Mouse (Mus musculus): ENCODE results near the gene Uts2r. TPM values are rescaled to one million over a fixed set of nuclear protein-coding genes. Genes with fewer than 3 reads are reported as not detected.
A peak's percentile ranks its signal among the peaks of the same experiment; 100 is the strongest.

Uts2r gene
- total RNA-seq (2015; ENCODE audit: low replicate concordance), result not detected in 2 replicates
- total RNA-seq (2017; ENCODE audit: low replicate concordance), result not detected in 2 replicates

GRCm38 (mm10) chr11:121159971-121160370 is at the start of gene Uts2r:
Gene Uts2r (plus strand): TSS chr11:121160271.
- ATAC-seq (replicated peaks; ENCODE audit: low FRiP score, poor library complexity, severe bottlenecking), result no peak

- no peak for ATAC-seq (replicated peaks; ENCODE audit: low FRiP score, poor library complexity, severe bottlenecking)
Measured at GRCm38 (mm10) chr11:121111051-121111450, 49.0 kb upstream of the Uts2r start.

DNA sequence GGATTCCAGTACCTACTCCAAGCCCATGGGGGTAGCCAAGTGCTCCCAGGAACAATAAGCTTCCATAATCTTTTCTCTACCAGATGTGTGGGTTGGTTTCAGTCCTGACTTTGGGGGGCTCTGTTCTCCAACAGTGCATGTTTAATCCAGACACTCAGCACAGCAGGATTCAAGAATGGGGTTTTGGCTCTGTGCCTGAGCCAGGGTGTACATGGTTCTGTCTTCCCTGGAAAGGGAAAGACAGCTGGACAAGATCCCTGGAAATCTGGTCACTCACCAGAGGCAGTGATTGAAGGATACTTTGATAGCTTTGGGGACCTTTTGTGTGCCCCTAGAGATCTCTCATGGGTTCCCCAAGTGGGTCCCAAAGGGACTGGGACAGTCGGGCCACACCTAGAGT is 48.5 kb upstream of the Uts2r start:
- ATAC-seq (replicated peaks; ENCODE audit: low FRiP score, poor library complexity, severe bottlenecking), result no peak

DNA sequence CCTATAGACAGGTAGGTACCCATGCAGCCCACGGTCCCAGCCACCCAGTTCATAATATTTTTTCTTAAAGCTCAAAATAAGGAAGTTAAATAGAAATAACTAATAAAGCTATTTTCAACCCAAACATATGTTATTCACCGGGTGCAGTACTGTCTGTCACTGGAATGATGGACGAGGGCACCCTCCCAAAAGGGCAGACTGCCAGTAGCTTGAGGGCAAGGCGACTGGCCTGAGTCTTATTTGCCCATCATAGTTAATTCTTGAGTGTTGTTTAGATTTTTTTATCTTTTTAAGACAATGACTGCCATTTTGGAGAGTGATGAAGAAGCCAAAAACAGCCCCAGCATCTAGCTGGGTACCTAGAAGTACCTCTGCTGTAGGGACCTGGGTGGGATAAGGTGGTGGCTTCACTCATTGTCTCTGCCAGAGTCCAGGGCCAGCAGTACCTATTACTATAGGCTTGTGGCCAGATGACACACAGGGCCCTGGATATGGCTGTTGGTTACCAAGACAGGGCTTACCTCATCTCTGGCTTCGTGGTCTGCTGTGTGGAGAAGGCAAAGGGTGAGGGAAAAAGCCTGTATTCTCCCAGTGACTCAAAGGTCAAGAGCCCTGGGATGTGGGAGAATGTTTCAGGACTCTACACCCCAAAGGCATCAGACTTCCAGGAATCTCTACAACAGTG is 47.8 kb upstream of the Uts2r start:
- ATAC-seq (replicated peaks; ENCODE audit: low FRiP score, poor library complexity, severe bottlenecking), result no peak

- no peak for ATAC-seq (replicated peaks; ENCODE audit: low FRiP score, poor library complexity, severe bottlenecking)
Measured at GRCm38 (mm10) chr11:121118106-121118505, 42.0 kb upstream of the Uts2r start.

GRCm38 (mm10) chr11:121118577-121118976 is 41.5 kb upstream of the Uts2r start, which contains the start of gene Tex19.2:
Gene Tex19.2 (minus strand): TSS chr11:121118677.
- ATAC-seq (replicated peaks; ENCODE audit: low FRiP score, poor library complexity, severe bottlenecking), result no peak

DNA sequence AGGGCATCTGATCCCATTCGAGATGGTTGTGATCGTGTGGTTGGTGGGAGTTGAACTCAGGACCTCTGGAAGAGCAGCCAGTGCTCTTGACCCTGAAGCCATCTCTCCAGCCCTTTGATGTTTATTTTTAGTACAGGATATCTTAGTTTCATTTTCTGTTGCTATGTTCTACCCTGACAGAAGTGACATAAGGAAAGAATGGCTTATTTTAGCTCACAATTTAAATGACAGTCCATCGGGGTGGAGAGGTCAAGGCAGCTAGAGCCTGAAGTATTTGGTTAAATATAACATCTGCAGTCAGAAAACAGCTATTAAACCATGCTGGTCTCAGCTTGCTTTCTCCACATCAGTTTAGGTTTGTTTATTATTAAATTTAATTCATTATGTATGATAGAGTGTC is 38.9 kb upstream of the Uts2r start:
- no peak for ATAC-seq (replicated peaks; ENCODE audit: low FRiP score, poor library complexity, severe bottlenecking)

- no peak for ATAC-seq (replicated peaks; ENCODE audit: low FRiP score, poor library complexity, severe bottlenecking)
Measured at GRCm38 (mm10) chr11:121122024-121122670, 37.9 kb upstream of the Uts2r start.

DNA sequence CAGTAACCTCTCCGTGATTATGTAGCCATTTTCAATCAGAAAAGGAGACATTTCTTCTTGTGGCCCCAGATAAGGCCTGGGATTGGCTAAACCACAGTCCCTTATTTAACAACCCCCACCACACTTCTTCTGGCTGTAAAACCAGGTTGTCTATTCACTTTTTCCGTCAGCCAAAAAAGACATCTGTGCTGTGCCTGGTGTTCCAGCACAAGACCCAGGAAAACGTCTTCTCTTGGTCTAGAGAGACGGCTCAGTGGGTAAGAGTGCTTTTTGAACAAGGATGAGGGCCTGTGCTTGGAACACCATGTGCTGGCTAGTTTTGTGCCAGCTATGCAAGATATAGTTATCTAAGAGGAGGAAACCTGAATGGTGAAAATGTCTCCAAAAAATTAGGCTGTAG is 36.6 kb upstream of the Uts2r start:
- ATAC-seq (replicated peaks; ENCODE audit: low FRiP score, poor library complexity, severe bottlenecking), result no peak

GRCm38 (mm10) chr11:121125522-121126172 is 34.4 kb upstream of the Uts2r start:
- ATAC-seq (replicated peaks; ENCODE audit: low FRiP score, poor library complexity, severe bottlenecking), result no peak

GRCm38 (mm10) chr11:121126395-121126794 is 33.7 kb upstream of the Uts2r start:
- ATAC-seq (replicated peaks; ENCODE audit: low FRiP score, poor library complexity, severe bottlenecking), result peak; percentile 65

DNA sequence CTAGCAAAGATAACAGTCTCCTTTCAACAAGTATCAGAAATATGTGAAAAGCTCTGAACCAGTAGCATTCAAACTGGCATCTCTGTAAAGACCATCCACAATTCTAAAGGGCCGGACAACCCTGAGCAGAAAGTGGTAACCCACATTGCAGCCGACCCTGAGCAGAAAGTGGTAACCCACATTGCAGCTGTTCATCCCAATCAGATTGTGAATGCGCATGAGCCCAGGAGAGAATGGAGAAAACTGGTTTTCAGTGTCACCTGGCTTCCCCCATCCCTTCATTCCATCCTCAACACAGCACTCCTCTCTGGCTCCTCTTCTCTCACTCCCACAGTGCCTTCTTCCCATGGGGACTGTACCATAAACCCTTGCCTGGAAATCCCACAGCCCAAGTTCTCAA is 32.6 kb upstream of the Uts2r start:
- ATAC-seq (replicated peaks; ENCODE audit: low FRiP score, poor library complexity, severe bottlenecking), result no peak

DNA sequence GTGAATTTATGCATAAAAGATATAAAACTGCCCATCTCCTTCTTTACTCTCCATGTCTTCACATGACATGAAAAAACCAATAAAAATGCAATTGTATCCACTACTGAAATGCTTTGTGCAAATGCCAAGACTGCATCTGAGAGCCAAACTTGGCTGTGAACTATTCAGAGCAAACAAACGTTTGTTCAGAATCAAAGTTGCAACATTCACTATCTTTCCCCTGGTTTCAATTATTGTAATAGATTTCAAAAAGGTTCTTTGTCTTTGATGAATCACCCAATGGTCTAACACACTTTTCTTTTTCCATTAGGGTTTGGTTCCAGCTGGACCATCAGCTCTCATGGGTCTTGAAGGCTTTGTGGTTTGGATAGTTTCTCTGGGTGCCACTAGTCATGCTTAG is 30.5 kb upstream of the Uts2r start:
- ATAC-seq (replicated peaks; ENCODE audit: low FRiP score, poor library complexity, severe bottlenecking), result no peak

DNA sequence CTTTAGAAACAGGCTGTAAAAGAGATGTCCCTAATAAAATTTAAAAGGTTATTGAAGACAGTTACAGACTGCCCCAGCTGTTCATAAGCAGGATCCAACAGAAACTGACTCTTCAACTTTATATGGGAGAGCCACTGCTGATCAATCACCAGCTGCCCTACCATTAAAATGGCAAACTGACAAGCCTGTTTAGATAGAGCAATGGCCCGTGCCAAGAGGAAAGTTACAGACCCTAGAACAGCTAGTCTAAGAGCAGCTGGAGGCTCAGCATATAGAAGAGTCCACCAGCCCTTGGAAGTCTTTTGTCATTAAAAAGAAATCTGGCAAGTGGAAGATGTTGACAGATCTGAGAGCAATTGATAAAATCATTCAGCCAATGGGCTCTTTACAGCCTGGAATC is 25.5 kb upstream of the Uts2r start:
- ATAC-seq (replicated peaks; ENCODE audit: low FRiP score, poor library complexity, severe bottlenecking), result no peak

DNA sequence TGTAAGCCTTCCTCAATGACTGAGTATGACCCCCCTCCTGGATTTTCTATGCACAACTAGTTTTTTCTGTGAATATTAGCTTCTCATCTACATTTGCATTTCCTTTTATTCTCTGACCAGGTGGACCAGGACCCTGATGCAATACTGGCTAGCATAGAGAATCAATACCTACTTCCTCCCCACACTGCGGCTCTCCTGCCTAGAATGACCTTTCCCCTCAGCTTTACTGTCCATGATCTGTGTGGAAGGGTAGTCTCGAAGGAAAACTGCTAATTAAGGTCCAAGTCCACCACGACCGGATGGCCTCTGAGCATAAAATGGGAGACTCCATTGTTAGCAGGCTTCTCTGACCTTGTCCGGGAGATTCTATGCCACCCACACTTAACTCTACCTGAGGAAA is 22.4 kb upstream of the Uts2r start:
- ATAC-seq (replicated peaks; ENCODE audit: low FRiP score, poor library complexity, severe bottlenecking), result no peak

DNA sequence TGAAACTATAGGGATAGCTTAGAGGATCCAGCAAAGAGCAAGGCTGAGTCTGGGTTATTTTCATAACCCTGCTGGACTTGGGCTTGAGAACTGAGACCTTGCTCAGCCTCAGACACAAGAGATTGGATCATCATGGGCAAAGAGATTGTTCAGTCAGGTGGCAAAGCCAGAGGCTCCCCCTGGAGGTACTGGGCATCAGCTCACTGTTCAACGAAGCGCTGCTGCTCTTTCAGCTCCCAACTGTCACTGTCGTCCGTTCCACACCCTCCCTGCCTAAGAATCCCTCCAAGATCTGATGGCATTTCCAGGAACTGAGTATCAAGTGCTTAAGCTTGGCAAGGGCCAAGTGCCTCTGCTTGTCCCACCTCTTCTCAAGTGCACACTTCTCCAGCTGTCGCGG is 21.3 kb upstream of the Uts2r start:
- no peak for ATAC-seq (replicated peaks; ENCODE audit: low FRiP score, poor library complexity, severe bottlenecking)

DNA sequence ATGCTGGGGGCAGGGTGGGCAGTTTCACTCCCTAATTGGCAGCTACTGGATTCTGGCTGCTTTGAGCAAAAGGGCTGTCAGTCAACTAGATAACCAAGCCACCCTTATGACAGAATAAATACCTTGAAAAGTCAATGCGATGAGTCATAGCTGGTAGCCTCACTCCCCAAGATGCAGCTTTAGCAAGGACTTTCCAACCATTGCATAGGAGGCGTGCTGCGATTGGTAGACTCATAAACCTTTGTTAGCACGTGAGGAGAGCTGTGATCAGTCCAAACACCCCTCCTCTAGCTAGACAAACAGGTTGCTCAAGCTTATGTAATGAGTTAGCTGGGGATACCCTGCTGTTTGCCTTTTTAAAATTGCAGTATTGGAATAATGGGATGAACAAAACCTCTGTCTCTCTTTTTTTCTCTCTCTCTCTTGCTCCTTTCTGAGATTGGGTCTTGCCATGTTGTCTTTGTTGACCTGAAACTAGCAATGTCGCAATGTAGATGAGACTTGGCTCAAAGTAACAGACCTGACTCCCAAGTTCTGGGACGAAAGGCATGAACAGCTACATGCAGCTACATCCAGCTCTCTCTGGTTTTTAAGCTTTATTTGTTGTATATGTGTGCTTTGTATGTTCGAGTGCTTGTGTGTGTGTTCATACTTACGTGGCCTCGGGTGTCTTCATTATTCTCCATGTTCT is 16.6 kb upstream of the Uts2r start:
- ATAC-seq (replicated peaks; ENCODE audit: low FRiP score, poor library complexity, severe bottlenecking), result no peak

- no peak for ATAC-seq (replicated peaks; ENCODE audit: low FRiP score, poor library complexity, severe bottlenecking)
Measured at GRCm38 (mm10) chr11:121145865-121146264, 14.2 kb upstream of the Uts2r start, which contains the start of gene Tex19.1. Gene Tex19.1 (plus strand): TSS chr11:121146143.

GRCm38 (mm10) chr11:121148193-121148592 is 11.9 kb upstream of the Uts2r start:
- ATAC-seq (replicated peaks; ENCODE audit: low FRiP score, poor library complexity, severe bottlenecking), result 0 out of 2 replicates have a peak, but pooled peaks have one; percentile 49

GRCm38 (mm10) chr11:121154203-121154602 is 5.9 kb upstream of the Uts2r start:
- no peak for ATAC-seq (replicated peaks; ENCODE audit: low FRiP score, poor library complexity, severe bottlenecking)

Measured in erythroblast, adult 5-6 weeks (primary cell).